Mouse (Mus musculus) limb, embryonic 13.5 days (tissue): Measurements from ENCODE around the gene Casz1. TPM values are rescaled to one million over a fixed set of nuclear protein-coding genes. Genes with fewer than 3 reads are reported as not detected.

Experiments
- ATAC-seq: fragments of 200-750 bp; cut with Nextera tagmentation; 2 replicates; pipeline ENCODE4 v1.8.0; 2017; ENCODE audit warnings: low read depth, moderate number of reproducible peaks, moderate TSS enrichment; ENCODE audit not compliant: low FRiP score
- H3K27ac ChIP-seq: fragments of 300-500 bp; sonication (generic); 2 replicates; pipeline ENCODE4 v1.5.1; 2015; ENCODE audit warnings: inconsistent platforms, mild to moderate bottlenecking, moderate library complexity
- H3K27me3 ChIP-seq: fragments of 300-500 bp; sonication (generic); 2 replicates; pipeline ENCODE4 v1.6.1; 2015; ENCODE audit warnings: mild to moderate bottlenecking, inconsistent platforms
- H3K36me3 ChIP-seq: fragments of 300-500 bp; sonication (generic); 2 replicates; pipeline ENCODE4 v1.6.1; 2015; ENCODE audit warnings: inconsistent platforms, mild to moderate bottlenecking, moderate library complexity
- H3K4me1 ChIP-seq: fragments of 300-500 bp; sonication (generic); 2 replicates; pipeline ENCODE4 v1.6.1; 2015; ENCODE audit warnings: inconsistent platforms
- H3K4me2 ChIP-seq: fragments of 300-500 bp; sonication (generic); replicated peaks from 2 replicates; pipeline ENCODE4 v1.6.1; 2015; ENCODE audit warnings: inconsistent platforms, mild to moderate bottlenecking, moderate library complexity
- H3K4me3 ChIP-seq: fragments of 300-500 bp; sonication (generic); 2 replicates; pipeline ENCODE4 v1.5.1; 2015; ENCODE audit warnings: moderate library complexity, mild to moderate bottlenecking, inconsistent platforms
- H3K9ac ChIP-seq: fragments of 300-500 bp; sonication (generic); 2 replicates; pipeline ENCODE4 v1.6.1; 2015; ENCODE audit warnings: mild to moderate bottlenecking, inconsistent platforms
- H3K9me3 ChIP-seq: fragments of 300-500 bp; sonication (generic); 2 replicates; pipeline ENCODE4 v1.6.1; 2016; ENCODE audit warnings: inconsistent platforms
- WGBS: fragments of 180-500 bp; shearing (Covaris S2); methylation state at CpG from one replicate; pipeline ENCODE4 v1.1.7; 2015; 5-methylcytosine and 5-hydroxymethylcytosine counted together
- polyA plus RNA-seq: library from polyadenylated mRNA; unstranded; fragments of >200 nt; fragmentation: Nextera tagmentation; extraction: Ambion mirVana; gene quantifications from 2 replicates; pipeline ENCODE4 v1.2.1, GENCODE M21; 2015

Gene Casz1
- polyA plus RNA-seq, 1 experiment from 2014 or later: 4.1 TPM

- no peak overlapping the region for H3K4me2 ChIP-seq
- H3K4me1 ChIP-seq: peaks cover 42% of the 10 kb centered on the region
- no peaks in the 10 kb centered on the region for H3K36me3 ChIP-seq
- H3K4me3 ChIP-seq: no peak overlapping the region
- no peak overlapping the region for H3K27ac ChIP-seq
- H3K9me3 ChIP-seq: no peaks in the 10 kb centered on the region
- no peak overlapping the region for H3K9ac ChIP-seq
- ATAC-seq: peak; percentile 28; the same call in 1 of the 2 replicates
- peaks cover 78% of the 10 kb centered on the region for H3K27me3 ChIP-seq
- 33% methylated on average over 8 of the region's 8 CpGs for WGBS
Measured at GRCm38 (mm10) chr4:148902919-148903727, 98.9 kb downstream of the Casz1 start.

DNA sequence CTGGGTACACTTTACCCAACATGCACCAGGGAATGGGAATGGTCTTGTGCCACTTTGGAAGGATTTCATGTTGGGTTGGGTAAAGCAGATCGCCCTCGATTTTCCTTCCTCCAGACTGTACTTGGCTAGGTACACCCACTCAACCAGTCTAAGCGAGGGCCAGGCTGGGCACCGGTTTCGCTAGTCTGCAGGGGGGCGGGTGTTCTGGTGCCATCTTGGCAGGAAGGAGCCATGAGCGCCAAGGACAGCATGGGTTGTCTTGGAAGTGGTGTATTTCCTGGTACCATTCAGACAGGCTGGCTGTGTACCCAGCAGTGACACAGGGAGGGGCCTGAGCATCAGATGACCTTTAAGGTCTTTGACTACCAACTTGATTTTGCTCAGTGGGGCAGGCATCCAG lies 101.1 kb downstream of the Casz1 start:
- peaks cover 64% of the 10 kb centered on the region for H3K4me1 ChIP-seq

GRCm38 (mm10) chr4:148906806-148907205 lies 102.6 kb downstream of the Casz1 start:
- Histone ChIP-seq H3K4me2 (no peak overlapping the region), H3K9me3 (no peaks in the 10 kb centered on the region), H3K9ac (no peak overlapping the region), H3K4me3 (no peak overlapping the region), H3K36me3 (no peaks in the 10 kb centered on the region), H3K4me1 (peaks cover 72% of the 10 kb centered on the region), H3K27me3 (peaks cover 53% of the 10 kb centered on the region), H3K27ac (no peak overlapping the region)
- WGBS: 71% methylated on average over 10 of the region's 10 CpGs
- ATAC-seq: no peak

More for the DNA sequence above, 101.1 kb downstream of the Casz1 start:
- WGBS: 95% methylated on average over 7 of the region's 7 CpGs
- H3K27me3 ChIP-seq: peaks cover 61% of the 10 kb centered on the region
- no peak overlapping the region for H3K27ac ChIP-seq
- H3K9ac ChIP-seq: no peak overlapping the region
- no peak overlapping the region for H3K4me2 ChIP-seq
- H3K4me3 ChIP-seq: no peak overlapping the region
- ATAC-seq: no peak
- no peaks in the 10 kb centered on the region for H3K36me3 ChIP-seq
- H3K9me3 ChIP-seq: no peaks in the 10 kb centered on the region

DNA sequence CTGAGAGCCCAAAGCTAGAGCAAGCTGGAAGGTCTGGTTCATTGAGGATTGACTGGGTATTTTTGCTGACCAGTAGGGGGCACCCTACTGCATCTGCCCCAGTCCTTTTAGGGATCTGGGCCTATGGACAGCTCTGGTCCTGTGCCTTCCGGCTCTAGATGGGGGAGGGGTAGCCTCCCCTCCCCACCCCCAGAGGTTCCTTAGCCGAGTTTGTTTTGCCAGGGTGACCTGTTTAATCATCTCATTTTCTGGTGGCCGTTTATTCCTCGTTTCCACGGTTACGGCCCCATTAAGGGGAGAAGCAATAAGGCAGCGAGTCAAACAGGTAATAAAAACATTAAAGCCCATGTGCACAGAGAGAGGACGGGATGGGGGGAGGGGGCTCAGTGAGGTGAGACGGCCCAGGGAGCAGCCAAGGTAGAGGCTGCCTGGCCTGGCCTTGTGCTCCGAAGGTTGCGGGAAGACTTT lies 104.0 kb downstream of the Casz1 start:
- peaks cover 45% of the 10 kb centered on the region for H3K27me3 ChIP-seq
- H3K27ac ChIP-seq: no peak overlapping the region
- peaks cover 83% of the 10 kb centered on the region for H3K4me1 ChIP-seq
- peak; percentile 45; the same call in 1 of the 2 replicates for ATAC-seq
- 13% methylated on average over 11 of the region's 11 CpGs for WGBS
- H3K4me3 ChIP-seq: no peak overlapping the region
- H3K4me2 ChIP-seq: no peak overlapping the region
- H3K9ac ChIP-seq: no peak overlapping the region
- no peaks in the 10 kb centered on the region for H3K9me3 ChIP-seq
- no peaks in the 10 kb centered on the region for H3K36me3 ChIP-seq

DNA sequence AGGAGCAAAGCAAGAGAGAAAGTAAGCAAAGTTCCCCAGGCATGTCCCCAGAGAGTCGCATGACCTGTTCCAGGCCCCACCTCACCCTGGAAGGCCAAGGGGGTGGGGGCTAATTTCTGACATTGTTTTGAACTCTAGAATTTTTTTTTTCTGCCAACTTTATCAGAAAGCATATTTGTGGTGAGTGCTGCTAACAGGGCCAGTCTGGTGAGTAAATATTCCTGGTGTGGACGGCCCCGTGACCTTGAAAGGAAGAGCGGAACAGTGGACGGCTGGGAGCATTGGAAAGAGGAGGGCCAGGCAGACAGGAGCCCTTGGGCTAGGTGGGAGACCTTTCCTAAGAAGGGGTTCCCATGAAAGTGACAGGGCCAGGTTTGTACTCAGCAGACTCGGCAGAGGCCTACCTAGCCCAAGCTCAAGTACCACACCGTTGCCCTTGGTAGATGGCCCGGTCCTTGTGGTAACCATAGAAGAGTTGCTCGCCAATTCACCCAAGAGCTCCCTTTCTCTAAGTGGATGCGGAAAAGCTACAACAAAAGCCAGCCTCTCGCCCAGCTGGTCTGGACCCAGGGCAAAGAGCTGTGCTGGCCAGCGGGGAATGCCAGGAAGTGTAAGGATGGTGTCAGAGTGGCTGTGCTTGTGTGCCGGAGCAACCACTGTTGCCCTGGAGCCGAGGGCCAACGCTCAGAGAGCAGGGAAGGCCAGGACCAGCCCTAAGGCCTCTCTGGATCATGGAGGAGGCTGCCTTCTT lies 104.7 kb downstream of the Casz1 start:
- Histone ChIP-seq H3K27ac (no peak overlapping the region), H3K9ac (no peak overlapping the region; the same call in 1 of the 2 replicates), H3K9me3 (no peaks in the 10 kb centered on the region), H3K27me3 (peaks cover 40% of the 10 kb centered on the region), H3K4me3 (no peak overlapping the region), H3K36me3 (no peaks in the 10 kb centered on the region), H3K4me2 (no peak overlapping the region), H3K4me1 (peaks cover 82% of the 10 kb centered on the region)
- ATAC-seq: no peak
- 62% methylated on average over 15 of the region's 15 CpGs for WGBS

GRCm38 (mm10) chr4:148909566-148909965 lies 105.3 kb downstream of the Casz1 start:
- H3K9ac ChIP-seq: no peak overlapping the region
- no peaks in the 10 kb centered on the region for H3K9me3 ChIP-seq
- H3K27ac ChIP-seq: no peak overlapping the region
- no peak overlapping the region for H3K4me3 ChIP-seq
- no peak overlapping the region for H3K4me2 ChIP-seq
- no peak for ATAC-seq
- H3K27me3 ChIP-seq: peaks cover 35% of the 10 kb centered on the region
- peaks cover 85% of the 10 kb centered on the region for H3K4me1 ChIP-seq
- no peaks in the 10 kb centered on the region for H3K36me3 ChIP-seq
- 68% methylated on average over 11 of the region's 11 CpGs for WGBS

DNA sequence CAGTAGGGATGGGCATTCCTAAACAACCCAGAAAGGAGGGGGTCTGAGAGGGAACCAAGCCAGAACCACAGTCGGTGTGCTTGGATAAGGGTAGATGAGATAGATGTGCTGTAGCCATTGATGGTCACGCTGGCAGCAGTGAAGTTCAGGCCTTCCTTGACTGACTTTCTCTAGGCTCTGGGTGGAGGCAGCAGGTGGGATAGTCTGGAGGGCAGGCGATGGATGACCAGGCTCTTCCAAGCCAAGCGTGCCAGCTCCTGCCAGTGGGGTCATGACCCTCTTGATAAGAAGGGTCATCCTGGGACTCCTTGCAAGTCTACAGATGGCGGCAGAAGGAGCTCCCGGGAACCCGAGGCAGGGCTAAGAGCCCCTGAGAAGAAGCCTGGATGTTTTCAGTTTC lies 107.9 kb downstream of the Casz1 start:
- peaks cover 35% of the 10 kb centered on the region for H3K27me3 ChIP-seq
- H3K27ac ChIP-seq: peak overlapping the region; percentile 15; the same call in 1 of the 2 replicates
- no peak overlapping the region for H3K9ac ChIP-seq
- H3K4me2 ChIP-seq: no peak overlapping the region
- ATAC-seq: no peak
- no peaks in the 10 kb centered on the region for H3K9me3 ChIP-seq
- WGBS: 42% methylated on average over 7 of the region's 7 CpGs
- H3K36me3 ChIP-seq: no peaks in the 10 kb centered on the region
- H3K4me3 ChIP-seq: no peak overlapping the region
- H3K4me1 ChIP-seq: peaks cover 75% of the 10 kb centered on the region

- H3K9me3 ChIP-seq: no peaks in the 10 kb centered on the region
- no peaks in the 10 kb centered on the region for H3K36me3 ChIP-seq
- no peak overlapping the region for H3K9ac ChIP-seq
- peaks cover 68% of the 10 kb centered on the region for H3K4me1 ChIP-seq
- ATAC-seq: no peak
- H3K27ac ChIP-seq: peak overlapping the region; percentile 15; the same call in 1 of the 2 replicates
- H3K27me3 ChIP-seq: peaks cover 40% of the 10 kb centered on the region
- H3K4me3 ChIP-seq: no peak overlapping the region
- 55% methylated on average over 8 of the region's 8 CpGs for WGBS
- no peak overlapping the region for H3K4me2 ChIP-seq
Measured at GRCm38 (mm10) chr4:148912826-148913590, 108.8 kb downstream of the Casz1 start.

GRCm38 (mm10) chr4:148914863-148915622 lies 110.8 kb downstream of the Casz1 start:
- Histone ChIP-seq H3K4me1 (peaks cover 68% of the 10 kb centered on the region), H3K9ac (no peak overlapping the region), H3K27me3 (peaks cover 56% of the 10 kb centered on the region), H3K27ac (peak overlapping the region; percentile 1; the same call in 1 of the 2 replicates), H3K4me2 (no peak overlapping the region), H3K36me3 (no peaks in the 10 kb centered on the region), H3K9me3 (no peaks in the 10 kb centered on the region), H3K4me3 (no peak overlapping the region)
- peak; percentile 76 for ATAC-seq
- WGBS: 43% methylated on average over 10 of the region's 10 CpGs

GRCm38 (mm10) chr4:148915849-148916248 lies 111.6 kb downstream of the Casz1 start:
- Histone ChIP-seq H3K36me3 (no peaks in the 10 kb centered on the region), H3K4me3 (no peak overlapping the region), H3K9ac (no peak overlapping the region), H3K27me3 (peaks cover 64% of the 10 kb centered on the region), H3K4me2 (no peak overlapping the region), H3K4me1 (peaks cover 68% of the 10 kb centered on the region), H3K27ac (no peak overlapping the region), H3K9me3 (no peaks in the 10 kb centered on the region)
- ATAC-seq: no peak
- 70% methylated on average over 15 of the region's 15 CpGs for WGBS

DNA sequence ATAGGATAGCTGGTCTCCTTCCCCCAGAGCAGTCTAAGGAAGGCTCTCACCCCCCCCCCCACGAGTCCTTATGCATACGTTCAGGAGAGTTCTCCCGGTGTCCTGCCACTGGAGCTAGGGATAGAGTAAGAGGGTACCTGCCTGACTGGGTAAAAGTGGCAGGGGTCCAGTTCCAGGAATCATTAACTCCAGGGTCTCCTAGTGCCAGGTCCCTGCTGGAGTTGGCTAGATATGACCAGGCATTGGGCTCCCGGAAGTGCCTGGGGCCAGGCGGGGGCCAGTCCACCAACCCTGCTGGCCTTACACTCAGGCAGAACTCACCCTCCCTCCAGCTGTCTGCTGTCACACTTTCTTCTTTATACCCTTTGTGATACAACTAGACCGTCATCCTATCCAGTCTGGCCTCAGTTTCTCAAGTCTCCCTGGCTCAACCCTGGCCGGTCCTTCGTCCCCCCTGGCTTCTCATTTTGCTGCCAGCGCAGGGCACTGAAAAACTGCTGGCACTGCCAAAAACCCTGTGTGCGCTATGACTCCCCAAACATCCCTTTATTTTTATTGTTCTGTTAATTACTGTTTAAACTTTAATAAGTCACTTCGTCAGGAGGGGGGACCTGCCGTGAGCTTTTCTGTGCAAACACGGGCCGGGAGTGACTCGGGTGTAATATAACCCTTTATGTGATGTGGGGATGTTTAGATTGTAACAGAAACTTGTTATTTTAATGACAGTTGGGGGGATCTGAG lies 114.6 kb downstream of the Casz1 start:
- Histone ChIP-seq H3K9ac (no peak overlapping the region), H3K27me3 (peaks cover 84% of the 10 kb centered on the region), H3K36me3 (no peaks in the 10 kb centered on the region), H3K4me2 (no peak overlapping the region), H3K4me3 (no peak overlapping the region), H3K4me1 (peaks cover 77% of the 10 kb centered on the region), H3K27ac (no peak overlapping the region), H3K9me3 (no peaks in the 10 kb centered on the region)
- no peak for ATAC-seq
- WGBS: 41% methylated on average over 15 of the region's 15 CpGs
